Comparison of ENCODE assay signal across 25 mouse cellular contexts in the genomic region with DNA sequence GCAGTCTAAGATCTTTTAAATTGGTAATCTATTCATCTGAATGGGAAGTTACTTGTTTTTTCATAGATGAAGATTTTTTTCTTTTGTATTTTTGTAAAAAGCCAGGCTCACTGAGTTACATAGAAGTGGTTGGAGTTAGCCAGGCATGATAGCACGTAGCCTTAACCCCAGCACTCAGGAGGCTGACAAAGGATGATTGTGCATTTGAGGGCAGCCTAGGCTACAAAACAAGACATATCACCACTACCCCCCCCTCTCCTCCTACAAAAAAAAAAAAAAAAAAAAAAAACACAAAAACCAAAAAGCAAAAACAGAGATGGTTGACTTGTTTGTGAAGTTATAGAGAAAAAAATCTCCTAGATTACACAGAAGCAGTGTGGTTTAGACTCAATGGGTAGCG.
"Had no signal": no experiment of that assay in that cellular context is flagged by ENCODE, and none has a peak within 500 bp of the region (broad histone marks: within the 10 kb centered on the region; RNA-seq: fewer than 3 reads in every experiment).

No protein-coding gene starts in this region.

- H3K27ac ChIP-seq: gastrocnemius, adult 2 months; heart, embryonic 10.5 days; hindbrain, embryonic 10.5 days; hindbrain, embryonic 12.5 days; hindbrain, embryonic 14.5 days; intestine, embryonic 15.5 days; layer of hippocampus, adult 2 months; left cerebral cortex, adult 2 months; limb, embryonic 12.5 days had no signal

- H3K4me2 ChIP-seq: heart, embryonic 12.5 days; hindbrain, embryonic 12.5 days; hindbrain, embryonic 14.5 days; intestine, embryonic 15.5 days; limb, embryonic 12.5 days; liver, embryonic 11.5 days had no signal

- H3K9ac ChIP-seq: heart, embryonic 12.5 days; hindbrain, embryonic 12.5 days; hindbrain, embryonic 14.5 days; intestine, embryonic 15.5 days; limb, embryonic 12.5 days had no signal

- ATAC-seq: hindbrain, embryonic 16.5 days; inflammation-experienced regulatory T-cells, adult 6 months; intestine, embryonic 15.5 days; intestine, postnatal 0 days had no signal

- H3K27me3 ChIP-seq: heart, embryonic 12.5 days; hindbrain, embryonic 12.5 days; intestine, embryonic 15.5 days; limb, embryonic 12.5 days had no signal

- H3K9me3 ChIP-seq: heart, embryonic 10.5 days; heart, embryonic 12.5 days; hindbrain, embryonic 10.5 days; hindbrain, embryonic 12.5 days; intestine, embryonic 15.5 days; limb, embryonic 12.5 days had no signal

- H3K36me3 ChIP-seq: heart, embryonic 10.5 days; heart, embryonic 12.5 days; hindbrain, embryonic 10.5 days; hindbrain, embryonic 12.5 days; intestine, embryonic 15.5 days; limb, embryonic 12.5 days had no signal

- H3K4me3 ChIP-seq: gastrocnemius, adult 2 months; heart, embryonic 10.5 days; heart, embryonic 12.5 days; hindbrain, embryonic 10.5 days; hindbrain, embryonic 12.5 days; intestine, embryonic 15.5 days; layer of hippocampus, adult 2 months; left cerebral cortex, adult 2 months; limb, embryonic 12.5 days had no signal

- DNase-seq: gastrocnemius, adult 2 months; gastrocnemius, postnatal 10 days; gastrocnemius, postnatal 25 days; heart, adult 18-20 months; heart, postnatal 10 days; heart, postnatal 4 days; kidney, adult 18-20 months; kidney, adult 8-10 months; kidney, postnatal 10 days; kidney, postnatal 25 days; kidney, postnatal 4 days; liver had no signal
